Mouse (Mus musculus): ENCODE results near the gene Zfp524.
A peak's percentile ranks its signal among the peaks of the same experiment; 100 is the strongest.
"Not testable (repeated sequence)": the region's sequence is repeated elsewhere in the genome, so short reads cannot be mapped to it uniquely, and the experiment has no call there.

The Zfp524 gene

DNA sequence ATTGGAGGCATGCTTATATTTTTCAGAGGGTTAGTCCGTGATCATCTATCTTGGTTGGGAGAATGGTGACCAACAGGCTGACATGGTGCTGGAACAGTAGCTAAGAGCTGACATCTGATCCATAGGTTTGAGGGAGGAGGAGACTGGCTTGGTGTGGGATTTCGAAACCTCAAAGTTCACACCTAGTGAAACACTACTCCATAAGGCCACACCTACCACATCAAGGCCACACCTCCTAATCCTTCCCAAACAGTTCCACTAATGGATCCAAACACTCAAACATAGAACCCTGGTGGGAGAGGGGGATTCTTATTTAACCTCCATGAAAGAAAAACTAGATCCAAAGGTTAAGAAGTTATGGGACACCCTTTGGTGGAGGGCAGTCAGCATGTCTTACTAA is 2.7 kb downstream of the Zfp524 start:
- no peak for DNase-seq

GRCm38 (mm10) chr7:5017352-5017751 is 3.1 kb downstream of the Zfp524 start:
- DNase-seq = peak; percentile 57

GRCm38 (mm10) chr7:5017931-5018330 is 3.7 kb downstream of the Zfp524 start:
- DNase-seq = no peak

GRCm38 (mm10) chr7:5019576-5019975 is 5.4 kb downstream of the Zfp524 start:
- DNase-seq = not testable (repeated sequence)

GRCm38 (mm10) chr7:5020000-5020681 is 5.9 kb downstream of the Zfp524 start, which contains the start of the genes Zfp865 and Ccdc106:
Zfp865 (plus strand) TSS chr7:5020376.
Ccdc106 (plus strand) TSS chr7:5020553.
- peak; percentile 100 for DNase-seq

DNA sequence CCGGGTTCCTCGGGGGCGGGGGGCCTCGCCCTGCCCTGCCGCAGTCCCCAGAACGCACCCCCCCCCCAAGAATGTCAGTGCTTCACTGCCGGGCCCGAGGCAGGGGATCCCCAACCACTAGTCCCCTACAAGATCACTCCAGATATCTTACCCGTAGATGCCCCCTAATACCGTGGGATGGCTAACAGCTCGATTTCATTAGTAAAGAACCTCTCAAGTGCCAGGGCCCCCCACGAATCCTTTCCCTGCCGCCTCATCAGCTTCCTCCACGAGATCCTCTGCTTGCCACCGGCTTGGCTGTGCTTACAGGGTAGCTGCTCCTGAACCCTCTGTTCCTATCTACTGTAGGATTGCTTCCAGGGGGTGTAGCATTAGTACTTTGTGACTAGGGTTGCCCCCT is 6.5 kb downstream of the Zfp524 start:
- DNase-seq = no peak

DNA sequence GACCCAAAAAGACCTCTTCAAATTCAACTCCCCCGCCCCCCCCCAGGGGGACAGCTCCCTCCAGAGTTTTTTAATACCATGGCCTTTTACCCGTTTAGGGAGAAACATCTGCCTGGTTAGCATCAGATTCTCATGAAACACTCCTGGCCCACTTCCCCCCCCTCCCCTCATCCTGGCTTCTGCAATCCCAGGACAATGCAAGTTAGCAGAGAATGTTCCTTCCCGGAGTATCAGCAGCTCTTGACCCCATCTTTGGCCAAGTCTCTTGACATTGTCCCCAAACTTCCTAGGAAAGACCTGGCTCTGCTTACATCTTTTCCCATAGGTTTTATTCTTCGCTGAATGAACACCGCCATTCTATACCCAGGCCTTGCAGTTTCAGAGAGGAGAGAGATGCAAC is 7.0 kb downstream of the Zfp524 start:
- DNase-seq = no peak

- DNase-seq = no peak
Observed at GRCm38 (mm10) chr7:5029543-5029942, 15.3 kb downstream of the Zfp524 start.

DNA sequence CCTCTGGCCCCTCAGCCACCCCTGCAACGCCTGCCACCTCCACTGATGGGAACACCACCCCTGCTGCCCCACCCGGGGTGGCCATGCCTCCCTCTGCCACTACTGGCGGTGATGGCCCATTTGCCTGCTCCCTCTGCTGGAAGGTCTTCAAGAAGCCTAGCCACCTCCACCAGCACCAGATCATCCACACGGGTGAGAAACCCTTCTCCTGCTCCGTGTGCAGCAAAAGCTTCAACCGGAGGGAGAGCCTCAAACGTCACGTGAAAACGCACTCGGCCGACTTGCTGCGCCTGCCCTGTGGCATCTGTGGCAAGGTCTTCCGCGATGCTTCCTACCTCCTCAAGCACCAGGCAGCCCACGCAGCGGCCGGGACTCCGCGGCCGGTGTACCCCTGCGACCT is 15.7 kb downstream of the Zfp524 start:
- DNase-seq = no peak

DNA sequence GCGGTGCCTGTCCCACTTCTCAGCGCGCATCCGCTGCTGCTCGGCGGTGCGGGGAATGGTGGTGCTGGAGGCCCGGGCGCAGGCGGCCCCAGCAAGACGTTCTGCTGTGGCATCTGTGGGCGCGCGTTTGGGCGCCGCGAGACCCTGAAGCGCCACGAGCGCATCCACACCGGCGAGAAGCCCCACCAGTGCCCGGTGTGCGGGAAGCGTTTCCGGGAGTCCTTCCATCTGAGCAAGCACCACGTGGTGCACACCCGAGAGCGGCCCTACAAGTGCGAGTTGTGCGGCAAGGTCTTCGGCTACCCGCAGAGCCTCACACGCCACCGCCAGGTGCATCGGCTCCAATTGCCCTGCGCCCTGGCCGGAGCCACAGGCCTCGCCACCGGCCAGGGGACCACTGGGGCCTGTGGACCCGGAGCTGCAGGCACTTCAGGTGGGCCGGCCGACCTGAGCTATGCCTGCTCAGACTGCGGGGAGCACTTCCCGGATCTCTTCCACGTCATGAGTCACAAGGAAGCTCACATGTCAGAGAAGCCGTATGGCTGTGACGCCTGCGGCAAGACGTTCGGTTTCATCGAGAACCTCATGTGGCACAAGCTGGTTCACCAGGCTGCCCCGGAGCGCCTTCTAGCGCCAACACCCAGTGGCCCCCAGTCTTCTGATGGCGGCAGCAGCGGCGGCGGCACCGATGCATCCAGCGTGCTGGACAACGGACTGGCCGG is 16.5 kb downstream of the Zfp524 start:
- no peak for DNase-seq

DNA sequence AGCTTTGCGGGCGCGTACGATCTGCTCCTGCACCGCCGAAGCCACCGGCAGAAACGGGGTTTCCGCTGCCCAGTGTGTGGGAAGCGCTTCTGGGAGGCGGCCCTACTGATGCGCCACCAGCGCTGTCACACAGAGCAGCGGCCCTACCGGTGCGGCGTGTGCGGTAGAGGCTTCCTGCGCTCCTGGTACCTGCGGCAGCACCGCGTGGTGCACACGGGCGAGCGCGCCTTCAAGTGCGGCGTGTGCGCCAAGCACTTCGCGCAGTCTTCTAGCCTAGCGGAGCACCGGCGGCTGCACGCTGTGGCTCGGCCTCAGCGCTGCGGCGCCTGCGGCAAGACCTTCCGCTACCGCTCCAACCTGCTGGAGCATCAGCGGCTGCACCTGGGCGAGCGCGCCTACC is 17.3 kb downstream of the Zfp524 start:
- no peak for DNase-seq

GRCm38 (mm10) chr7:5033818-5034217 is 19.6 kb downstream of the Zfp524 start, which contains the start of gene 4632433K11Rik:
4632433K11Rik (plus strand) TSS chr7:5034118.
- DNase-seq = no peak

GRCm38 (mm10) chr7:5035628-5036027 is 21.4 kb downstream of the Zfp524 start:
- no peak for DNase-seq

GRCm38 (mm10) chr7:5036136-5036535 is 21.9 kb downstream of the Zfp524 start:
- no peak for DNase-seq

GRCm38 (mm10) chr7:5037026-5037425 is 22.8 kb downstream of the Zfp524 start:
- no peak for DNase-seq

- no peak for DNase-seq
Observed at GRCm38 (mm10) chr7:5037467-5037866, 23.3 kb downstream of the Zfp524 start.

DNA sequence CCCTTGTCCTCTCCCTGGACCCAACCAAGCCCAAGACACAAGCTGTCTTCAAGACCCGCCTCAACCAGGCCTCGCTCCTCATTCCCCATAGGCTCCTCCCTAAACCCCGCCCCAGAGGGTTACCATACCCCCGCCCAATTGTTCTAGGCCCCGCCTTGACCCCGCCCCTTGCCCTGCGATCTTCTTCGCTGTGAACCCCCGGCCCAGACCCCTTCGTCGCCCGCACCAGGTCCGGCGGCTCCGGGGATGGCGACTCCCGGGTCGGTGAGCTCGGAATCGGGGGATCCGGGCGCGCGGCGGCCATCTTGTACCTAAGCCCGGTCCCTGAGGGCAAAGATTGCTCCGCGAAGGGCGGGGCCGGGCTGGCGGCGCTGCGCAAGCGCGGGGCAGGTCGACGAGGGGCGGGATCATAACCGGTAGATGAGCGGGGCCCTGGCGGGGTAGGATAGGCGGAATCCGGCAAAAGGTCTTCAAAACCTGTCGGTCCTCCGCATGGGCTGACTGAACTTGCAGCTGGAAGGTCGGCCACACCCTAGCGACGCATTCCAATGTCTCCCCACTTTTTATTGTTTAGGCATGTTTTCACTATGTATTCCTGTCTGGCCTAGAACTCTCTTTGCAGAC is 24.0 kb downstream of the Zfp524 start, which contains the start of gene Zfp784:
TSS of gene Zfp784 (minus strand) at position 338 of the 624 bp plus-strand sequence.
- DNase-seq = peak; percentile 96

GRCm38 (mm10) chr7:5038940-5039339 is 24.7 kb downstream of the Zfp524 start:
- no peak for DNase-seq

GRCm38 (mm10) chr7:5044981-5045380 is 30.8 kb downstream of the Zfp524 start:
- no peak for DNase-seq

DNA sequence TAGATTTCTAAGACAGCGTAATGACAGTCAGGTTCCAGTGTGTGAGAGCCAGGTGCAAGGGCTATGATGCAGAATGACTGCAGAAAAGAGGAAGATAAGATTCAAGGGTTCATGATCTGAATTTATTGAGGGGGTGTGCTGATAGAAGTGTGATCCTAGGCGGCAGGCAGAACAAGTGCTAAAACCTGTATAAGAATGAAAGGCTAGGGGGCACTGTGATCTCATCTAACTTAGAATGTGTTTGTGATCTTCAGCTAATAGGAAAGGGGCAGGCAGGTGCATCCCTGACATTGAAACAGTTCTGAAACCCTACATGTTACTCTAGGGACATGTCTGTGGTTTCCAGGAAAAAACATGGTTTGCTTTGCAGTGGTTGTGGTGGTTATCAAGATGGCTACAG is 31.9 kb downstream of the Zfp524 start:
- peak; percentile 41 for DNase-seq

DNA sequence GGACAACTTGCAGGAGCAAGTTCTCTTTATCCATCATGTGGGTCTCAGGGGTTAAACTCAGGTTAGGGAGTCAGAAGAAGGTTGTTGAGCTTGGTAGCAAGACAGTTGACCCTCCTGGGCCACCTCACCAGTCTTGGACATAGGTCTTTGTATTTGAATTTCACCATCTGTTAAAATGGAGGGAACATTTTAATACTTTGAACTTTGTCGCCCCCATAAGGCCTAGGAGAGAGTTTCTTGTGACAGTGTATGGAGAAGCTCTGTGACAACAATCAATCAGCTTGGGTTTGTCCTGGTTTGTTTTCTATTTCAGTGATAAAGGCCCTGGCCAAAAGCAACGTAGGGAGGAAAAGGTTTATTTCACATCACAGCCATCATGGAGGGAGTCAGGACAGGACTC is 33.1 kb downstream of the Zfp524 start:
- peak; percentile 50 for DNase-seq

- DNase-seq = peak; percentile 72
Observed at GRCm38 (mm10) chr7:5051193-5052192, 37.3 kb downstream of the Zfp524 start, which contains the start of gene Zfp580. Zfp580 (plus strand) TSS chr7:5051538.

Measured in thymus, postnatal 14 days (tissue).